Mouse (Mus musculus) Patski (cell line): ENCODE results near the gene Ctcfl. TPM values are rescaled to one million over a fixed set of nuclear protein-coding genes. Genes with fewer than 3 reads are reported as not detected.
A peak's percentile ranks its signal among the peaks of the same experiment; 100 is the strongest.

Experiments used
- ATAC-seq: fragments of 100-300 bp; one replicate; pipeline ENCODE4 v1.8.0; 2021
- CTCF ChIA-PET: fragments of 350-600 bp; sonication (Branson Sonifier 250); formaldehyde crosslinking; loops from one replicate; lab custom pipeline; 2022; ENCODE audit warnings: inconsistent platforms; lab: Charles Lee
- POLR2A ChIA-PET: fragments of 350-600 bp; sonication (Branson Sonifier 250); formaldehyde crosslinking; loops from one replicate; lab custom pipeline; 2022; ENCODE audit warnings: antibody characterized with exemption, inconsistent platforms; lab: Charles Lee
- DNase-seq: peaks from one replicate; pipeline ENCODE4 v3.0.0-alpha.2; 2011; ENCODE audit warnings: low read depth, low spot score
- H3K27me3 ChIP-seq: fragments of 371-371 bp; one replicate; pipeline ENCODE4 v1.5.1; 2021
- CTCF ChIP-seq: fragments of 100-300 bp; IDR thresholded peaks from one replicate; pipeline ENCODE4 v1.5.1; 2021
- in situ Hi-C: fragments of 300-500 bp; cut with MboI; formaldehyde crosslinking; loops from 3 replicates; pipeline ENCODE4 v1.11.1; 2018; ENCODE audit warnings: low pct_unique_long_range_greater_than_20kb, mixed read lengths
- polyA plus RNA-seq: library from polyadenylated mRNA; unstranded; gene quantifications from one replicate; pipeline ENCODE4 v1.2.3, GENCODE M21; 2021

The Ctcfl gene
- polyA plus RNA-seq, 1 experiment from 2014 or later: not detected

GRCm38 (mm10) chr2:173061443-173062351 lies 57.6 kb downstream of the Ctcfl start:
- TF ChIP-seq CTCF: no peak
- ChIA-PET POLR2A (no interaction called here), CTCF (interaction anchor here (0.9 to 1.1 kb wide), 2 partner anchors 13 to 15 kb away, joined by 3 read pairs; no protein-coding TSS in a partner anchor)
- in situ Hi-C loops: no loop called here
- ATAC-seq (peak; percentile 40), DNase-seq (no peak)
- no peaks in the 10 kb centered on the region for H3K27me3 ChIP-seq

DNA sequence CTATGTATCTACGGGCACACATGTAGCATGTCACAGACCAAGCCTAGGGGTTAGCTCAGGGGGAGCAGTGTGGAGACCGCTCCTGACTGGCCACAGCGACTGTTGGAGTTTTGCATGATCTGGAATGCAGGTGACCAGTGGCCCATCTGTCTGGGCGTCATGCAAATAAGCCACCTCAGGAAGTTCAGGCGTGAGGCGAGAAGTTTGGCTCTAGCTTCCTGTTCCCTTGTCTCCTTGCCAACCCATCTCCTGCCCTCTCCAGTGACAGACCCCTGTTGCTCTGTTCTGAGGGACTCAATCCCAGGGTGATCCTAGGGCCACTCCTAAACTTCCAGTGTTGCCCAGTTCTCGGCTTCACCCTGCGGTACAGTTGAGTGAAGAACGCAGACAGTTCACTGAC lies 58.9 kb downstream of the Ctcfl start:
- ChIA-PET CTCF (interaction anchor here (1.1 kb wide), 1 partner anchor 12 kb away, joined by 3 read pairs; no protein-coding TSS in a partner anchor), POLR2A (no interaction called here)
- in situ Hi-C loops: no loop called here
- ATAC-seq (no peak), DNase-seq (no peak)
- no peak for TF ChIP-seq CTCF
- no peaks in the 10 kb centered on the region for H3K27me3 ChIP-seq

DNA sequence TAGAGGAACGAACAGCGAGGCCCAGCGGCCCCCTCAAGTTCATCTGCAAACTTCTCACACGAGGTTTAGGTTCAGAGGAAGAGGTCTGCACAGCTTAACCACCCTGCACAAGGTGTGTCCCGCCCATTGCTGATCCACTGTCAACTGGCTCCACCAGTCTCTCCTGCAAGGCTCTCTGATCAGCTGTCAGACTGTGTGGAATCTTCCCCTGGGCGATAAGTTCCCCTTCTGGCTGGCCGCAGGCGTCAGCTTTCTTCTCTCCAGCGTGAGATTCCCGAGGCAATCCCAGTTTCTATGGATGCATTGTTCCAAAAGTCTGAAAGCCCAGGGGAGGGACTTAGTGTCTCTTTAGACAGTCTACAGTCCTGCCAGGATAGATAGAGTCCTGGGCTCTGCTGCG lies 61.1 kb downstream of the Ctcfl start:
- POLR2A ChIA-PET: no interaction called here
- no peaks in the 10 kb centered on the region for H3K27me3 ChIP-seq
- CTCF ChIA-PET: no interaction called here
- in situ Hi-C loops: no loop called here
- DNase-seq (no peak), ATAC-seq (no peak)
- TF ChIP-seq CTCF: no peak

DNA sequence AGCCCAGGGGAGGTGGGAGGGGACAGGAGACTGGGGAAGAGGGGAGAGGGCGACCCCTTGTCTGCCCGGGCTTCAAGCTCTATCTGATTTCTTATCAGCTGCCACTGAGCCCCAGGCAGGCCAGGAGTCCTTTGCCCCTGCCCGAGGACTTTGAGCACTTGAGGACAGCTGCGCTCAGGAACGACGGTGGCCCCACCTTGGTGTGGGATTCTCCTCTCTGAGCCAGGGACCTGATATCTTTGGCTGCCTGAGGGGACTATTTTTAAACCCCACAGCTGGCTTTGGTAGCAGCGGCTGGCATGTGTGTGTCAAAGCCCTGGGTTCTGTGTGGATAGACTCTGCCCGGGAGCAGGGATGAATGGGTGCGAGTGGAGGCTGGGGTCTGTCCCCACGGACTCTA lies 61.7 kb downstream of the Ctcfl start:
- no peaks in the 10 kb centered on the region for H3K27me3 ChIP-seq
- in situ Hi-C loops: no loop called here
- TF ChIP-seq CTCF: no peak
- ChIA-PET POLR2A (no interaction called here), CTCF (interaction anchor here (1.0 kb wide), 1 partner anchor 11 kb away, joined by 3 read pairs; no protein-coding TSS in a partner anchor)
- ATAC-seq (no peak), DNase-seq (no peak)

DNA sequence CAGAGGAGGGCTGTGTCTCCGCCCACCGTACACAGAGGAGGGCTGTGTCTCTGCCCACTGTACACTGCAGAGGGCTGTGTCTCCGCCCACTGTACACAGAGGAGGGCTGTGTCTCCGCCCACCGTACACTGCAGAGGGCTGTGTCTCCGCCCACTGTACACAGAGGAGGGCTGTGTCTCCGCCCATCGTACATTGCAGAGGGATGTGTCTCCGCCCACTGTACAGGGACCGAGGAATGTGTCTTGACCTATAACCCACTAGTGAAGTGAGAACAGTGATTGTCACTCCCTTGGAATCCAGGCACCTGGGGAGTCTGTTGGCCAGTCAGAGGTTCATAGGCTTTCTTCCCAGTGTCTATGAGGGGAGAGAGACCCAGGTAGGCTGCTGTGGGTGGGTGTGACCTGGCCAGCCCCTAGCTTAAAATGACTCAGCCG lies 62.4 kb downstream of the Ctcfl start:
- ATAC-seq (no peak), DNase-seq (no peak)
- ChIA-PET CTCF (interaction anchor here (1.0 kb wide), 1 partner anchor 11 kb away, joined by 3 read pairs; no protein-coding TSS in a partner anchor), POLR2A (no interaction called here)
- in situ Hi-C loops: no loop called here
- no peaks in the 10 kb centered on the region for H3K27me3 ChIP-seq
- no peak for TF ChIP-seq CTCF

GRCm38 (mm10) chr2:173056303-173056881 lies 62.9 kb downstream of the Ctcfl start:
- no peaks in the 10 kb centered on the region for H3K27me3 ChIP-seq
- CTCF ChIA-PET: no interaction called here
- in situ Hi-C loops: no loop called here
- no peak for DNase-seq
- TF ChIP-seq CTCF: no peak
- no peak for ATAC-seq
- POLR2A ChIA-PET: interaction anchor here (0.9 kb wide), 1 partner anchor 38 kb away, joined by 3 read pairs; no protein-coding TSS in a partner anchor

DNA sequence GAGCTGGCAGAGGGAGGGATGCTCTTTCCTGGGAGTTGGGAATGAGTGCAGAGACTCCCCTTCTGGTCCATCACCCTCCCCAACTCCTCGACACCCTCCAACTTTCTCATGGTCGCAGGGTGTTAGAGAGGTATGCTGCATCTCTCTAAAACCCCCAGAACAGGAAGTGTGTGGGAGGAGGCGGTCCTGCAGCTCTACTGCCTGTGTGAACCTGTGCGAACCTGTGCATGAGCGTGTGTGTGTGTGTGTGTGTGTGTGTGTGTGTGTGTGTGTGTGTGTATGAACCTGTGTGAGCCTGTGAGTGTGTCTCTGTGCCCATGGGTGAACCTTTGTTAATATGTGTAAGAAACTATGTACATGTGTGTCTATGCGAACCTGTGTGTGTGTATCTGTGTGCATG lies 65.5 kb downstream of the Ctcfl start:
- in situ Hi-C loops: no loop called here
- H3K27me3 ChIP-seq: no peaks in the 10 kb centered on the region
- DNase-seq (no peak), ATAC-seq (no peak)
- POLR2A ChIA-PET: no interaction called here
- TF ChIP-seq CTCF: no peak
- CTCF ChIA-PET: no interaction called here

- H3K27me3 ChIP-seq: no peaks in the 10 kb centered on the region
- in situ Hi-C loops: no loop called here
- no peak for TF ChIP-seq CTCF
- DNase-seq: no peak
- POLR2A ChIA-PET: no interaction called here
- ATAC-seq: no peak
- CTCF ChIA-PET: interaction anchor here (0.6 kb wide), 1 partner anchor 9 kb away, joined by 3 read pairs; no protein-coding TSS in a partner anchor
Measured at GRCm38 (mm10) chr2:173052881-173053280, 66.4 kb downstream of the Ctcfl start.

DNA sequence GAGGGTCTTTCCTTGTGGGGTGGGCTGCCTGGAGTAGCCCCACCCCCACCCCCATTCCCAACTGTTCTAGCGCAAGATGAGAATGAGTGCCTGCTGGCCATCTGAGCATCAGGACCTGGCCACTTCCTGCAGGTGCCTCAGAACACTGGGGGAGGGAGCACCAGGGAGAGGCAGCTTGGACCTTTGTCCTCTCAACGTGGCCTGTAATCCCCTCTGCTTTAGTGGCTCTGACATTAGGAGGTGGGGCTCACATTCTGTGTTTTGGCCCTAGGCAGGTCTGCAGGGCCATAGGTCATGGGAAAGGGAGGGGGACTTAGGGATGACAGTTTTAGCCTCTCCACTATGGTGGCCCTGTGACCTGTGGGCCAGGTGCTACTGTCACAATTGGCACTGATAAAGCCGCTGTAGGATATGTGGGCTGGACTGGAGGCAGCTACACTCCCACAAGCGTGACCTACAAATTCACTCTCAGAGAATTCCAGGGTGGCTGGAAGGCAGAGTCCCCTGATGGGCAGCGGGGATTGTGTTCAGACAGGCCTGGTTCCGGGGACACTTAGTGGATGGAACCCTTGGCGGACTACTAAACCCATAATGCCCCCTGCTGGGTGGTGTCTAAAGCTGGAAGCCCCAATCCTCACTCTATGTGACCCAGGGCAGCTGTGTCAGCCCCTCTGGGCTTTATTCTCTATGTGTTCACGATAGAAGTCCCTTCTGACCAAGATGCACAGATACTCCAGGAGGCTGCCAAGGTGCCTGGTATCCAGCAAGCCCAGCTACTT lies 68.5 kb downstream of the Ctcfl start:
- no peak for TF ChIP-seq CTCF
- DNase-seq: no peak
- in situ Hi-C loops: no loop called here
- ATAC-seq: no peak
- no peaks in the 10 kb centered on the region for H3K27me3 ChIP-seq
- ChIA-PET CTCF (no interaction called here), POLR2A (interaction anchor here (0.6 kb wide), 1 partner anchor 33 kb away, joined by 4 read pairs; no protein-coding TSS in a partner anchor)

- no peak for TF ChIP-seq CTCF
- in situ Hi-C loops: no loop called here
- ChIA-PET POLR2A (no interaction called here), CTCF (no interaction called here)
- ATAC-seq (no peak), DNase-seq (no peak)
- H3K27me3 ChIP-seq: no peaks in the 10 kb centered on the region
Measured at GRCm38 (mm10) chr2:173049817-173050216, 69.5 kb downstream of the Ctcfl start.
